Mouse (Mus musculus): ENCODE data around the gene Itgal. TPM values are rescaled to one million over a fixed set of nuclear protein-coding genes. Genes with fewer than 3 reads are reported as not detected.
"Not testable (repeated sequence)": the region's sequence is repeated elsewhere in the genome, so short reads cannot be mapped to it uniquely, and the experiment has no call there.

The Itgal gene
- polyA plus RNA-seq, 1 experiment from 2014 or later, result 2.3 TPM

DNA sequence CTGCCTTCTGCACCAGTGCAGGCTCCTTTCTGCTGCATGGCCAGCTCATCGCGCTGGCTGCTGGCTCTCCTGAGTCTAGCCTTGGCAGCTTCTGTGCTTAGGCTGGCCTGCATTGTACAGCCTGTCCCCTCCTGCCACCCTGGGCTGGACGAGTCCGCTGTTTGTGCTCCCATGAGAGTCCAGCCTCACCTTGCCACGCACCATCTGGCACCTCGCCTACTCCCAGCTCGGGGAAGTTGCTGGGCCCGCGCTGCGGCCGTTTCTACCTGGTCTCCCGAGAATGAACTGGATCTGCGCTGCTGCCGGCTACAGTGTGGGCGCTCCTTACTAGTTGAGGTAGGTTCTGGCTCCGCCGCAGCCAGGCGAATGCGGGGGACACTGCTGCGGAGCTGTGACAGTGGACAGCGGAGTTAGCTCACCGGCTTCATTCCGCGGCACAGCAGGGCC, 67.4 kb downstream of the Itgal start:
- Histone ChIP-seq H3K9me3 (no peaks in the 10 kb centered on the region), H3K27me3 (peaks cover 20% of the 10 kb centered on the region), H3K27ac (no peak overlapping the region), H3K4me2 (peak overlapping the region; percentile 68), H3K36me3 (no peaks in the 10 kb centered on the region), H3K9ac (peak overlapping the region; percentile 33), H3K4me1 (peaks cover 8% of the 10 kb centered on the region; the same call in 1 of the 2 replicates), H3K4me3 (peak overlapping the region; percentile 35)
- WGBS, result 2% methylated on average over 24 of the region's 24 CpGs
- ATAC-seq (ENCODE audit: borderline replicate concordance, extremely low read depth, low FRiP score, low TSS enrichment), result peak; percentile 29; the same call in 1 of the 2 replicates

DNA sequence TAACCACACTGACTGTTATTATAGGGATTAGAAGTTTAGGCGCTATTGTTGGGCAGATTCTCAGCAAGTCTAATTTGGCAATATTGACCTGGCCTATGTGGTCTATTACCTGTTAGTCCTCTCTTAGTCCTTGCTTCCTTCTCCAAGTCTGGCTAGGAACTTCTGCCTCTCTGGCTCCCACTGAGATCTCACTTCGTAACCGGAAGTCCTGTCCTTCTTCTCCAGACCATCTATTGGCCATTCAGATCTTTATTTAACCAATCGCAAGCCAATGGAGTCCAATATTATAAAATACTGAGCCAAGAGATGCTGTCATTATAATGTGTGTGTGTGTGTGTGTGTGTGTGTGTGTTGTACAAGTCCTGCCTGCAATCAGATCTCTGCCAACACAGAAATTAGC, 68.1 kb downstream of the Itgal start:
- ATAC-seq (ENCODE audit: borderline replicate concordance, extremely low read depth, low FRiP score, low TSS enrichment), result no peak
- peak overlapping the region; percentile 33; the same call in 1 of the 2 replicates for H3K9ac ChIP-seq
- H3K27ac ChIP-seq, result no peak overlapping the region
- H3K9me3 ChIP-seq, result no peaks in the 10 kb centered on the region
- H3K4me3 ChIP-seq, result peak overlapping the region; percentile 35
- 61% methylated on average over 4 of the region's 4 CpGs for WGBS
- peak overlapping the region; percentile 68 for H3K4me2 ChIP-seq
- peaks cover 20% of the 10 kb centered on the region for H3K27me3 ChIP-seq
- H3K4me1 ChIP-seq, result peaks cover 8% of the 10 kb centered on the region; the same call in 1 of the 2 replicates
- no peaks in the 10 kb centered on the region for H3K36me3 ChIP-seq

DNA sequence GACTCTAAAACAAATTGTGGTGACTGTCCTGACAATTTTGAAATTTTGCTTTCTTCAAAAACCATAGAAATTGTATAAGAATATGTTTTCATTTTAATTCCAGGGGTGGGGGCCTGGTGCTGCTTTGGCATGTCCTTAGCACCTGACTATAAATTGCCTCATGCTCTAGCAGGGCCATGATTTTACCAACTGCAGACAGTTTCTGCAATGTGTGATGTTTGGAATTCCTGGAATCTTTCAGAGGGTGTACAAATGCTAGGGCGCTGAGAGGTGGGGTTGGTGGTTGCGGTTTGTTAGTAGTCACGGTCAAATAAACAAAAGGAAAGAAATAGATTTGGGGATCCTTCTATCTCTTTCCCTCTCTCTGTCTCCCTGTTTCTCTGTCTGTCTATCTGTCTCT, 70.2 kb downstream of the Itgal start:
- Histone ChIP-seq H3K9ac (no peak overlapping the region), H3K4me3 (no peak overlapping the region), H3K36me3 (no peaks in the 10 kb centered on the region), H3K4me2 (no peak overlapping the region), H3K27ac (no peak overlapping the region), H3K27me3 (peaks cover 16% of the 10 kb centered on the region), H3K4me1 (peaks cover 8% of the 10 kb centered on the region; the same call in 1 of the 2 replicates), H3K9me3 (no peaks in the 10 kb centered on the region)
- WGBS, result 58% methylated on average over 3 of the region's 3 CpGs
- ATAC-seq (ENCODE audit: borderline replicate concordance, extremely low read depth, low FRiP score, low TSS enrichment), result no peak

DNA sequence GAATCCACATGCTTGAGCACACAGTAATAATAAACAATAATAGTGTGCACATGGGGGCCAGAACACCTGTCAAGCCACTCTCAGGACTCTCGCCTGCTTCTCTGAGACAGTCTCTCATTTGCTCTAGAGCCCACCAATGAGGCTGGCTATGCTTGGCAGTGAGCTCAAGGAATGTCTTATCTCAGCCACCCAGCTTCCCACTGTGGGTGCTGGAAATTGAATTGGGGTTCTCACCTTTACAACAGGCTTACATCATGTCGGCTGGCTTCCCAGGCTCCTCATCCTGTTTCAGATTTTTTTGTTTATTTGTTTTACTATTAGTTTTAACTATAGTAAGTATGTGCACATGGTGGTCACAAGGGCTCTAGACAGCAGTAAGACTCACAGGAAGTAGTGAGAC, 75.2 kb downstream of the Itgal start:
- no peak for ATAC-seq (ENCODE audit: borderline replicate concordance, extremely low read depth, low FRiP score, low TSS enrichment)
- H3K4me3 ChIP-seq, result no peak overlapping the region
- H3K9me3 ChIP-seq, result no peaks in the 10 kb centered on the region
- H3K36me3 ChIP-seq, result peaks cover 10% of the 10 kb centered on the region; the same call in 1 of the 2 replicates
- no peak overlapping the region for H3K9ac ChIP-seq
- H3K4me2 ChIP-seq, result no peak overlapping the region
- no peaks in the 10 kb centered on the region for H3K27me3 ChIP-seq
- no peak overlapping the region for H3K27ac ChIP-seq
- H3K4me1 ChIP-seq, result peaks cover 5% of the 10 kb centered on the region; the same call in 1 of the 2 replicates
- WGBS, result 72% methylated on average over 2 of the region's 2 CpGs

DNA sequence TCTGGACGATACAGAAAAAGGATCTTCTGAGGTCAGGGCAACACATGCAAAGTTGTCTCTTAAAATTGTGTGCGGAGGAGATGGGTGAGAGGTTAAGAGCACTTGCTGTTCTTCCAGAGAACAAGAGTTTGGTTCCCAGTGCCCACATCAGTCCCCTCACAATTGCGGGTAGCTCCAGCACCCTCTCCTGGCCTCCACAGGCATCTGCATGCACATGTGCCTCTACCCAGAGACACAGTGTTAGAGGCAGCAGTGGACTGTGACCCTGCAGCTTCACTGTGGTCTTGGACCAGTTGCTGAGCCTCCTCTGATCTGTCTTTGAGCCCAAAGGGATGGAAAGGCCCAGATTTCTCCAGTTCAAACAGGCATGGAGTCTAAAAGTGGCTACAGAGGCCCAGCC, 75.8 kb downstream of the Itgal start:
- not testable (repeated sequence) for H3K9ac ChIP-seq; ATAC-seq (ENCODE audit: borderline replicate concordance, extremely low read depth, low FRiP score, low TSS enrichment)
- WGBS, result 73% methylated on average over 3 of the region's 3 CpGs

DNA sequence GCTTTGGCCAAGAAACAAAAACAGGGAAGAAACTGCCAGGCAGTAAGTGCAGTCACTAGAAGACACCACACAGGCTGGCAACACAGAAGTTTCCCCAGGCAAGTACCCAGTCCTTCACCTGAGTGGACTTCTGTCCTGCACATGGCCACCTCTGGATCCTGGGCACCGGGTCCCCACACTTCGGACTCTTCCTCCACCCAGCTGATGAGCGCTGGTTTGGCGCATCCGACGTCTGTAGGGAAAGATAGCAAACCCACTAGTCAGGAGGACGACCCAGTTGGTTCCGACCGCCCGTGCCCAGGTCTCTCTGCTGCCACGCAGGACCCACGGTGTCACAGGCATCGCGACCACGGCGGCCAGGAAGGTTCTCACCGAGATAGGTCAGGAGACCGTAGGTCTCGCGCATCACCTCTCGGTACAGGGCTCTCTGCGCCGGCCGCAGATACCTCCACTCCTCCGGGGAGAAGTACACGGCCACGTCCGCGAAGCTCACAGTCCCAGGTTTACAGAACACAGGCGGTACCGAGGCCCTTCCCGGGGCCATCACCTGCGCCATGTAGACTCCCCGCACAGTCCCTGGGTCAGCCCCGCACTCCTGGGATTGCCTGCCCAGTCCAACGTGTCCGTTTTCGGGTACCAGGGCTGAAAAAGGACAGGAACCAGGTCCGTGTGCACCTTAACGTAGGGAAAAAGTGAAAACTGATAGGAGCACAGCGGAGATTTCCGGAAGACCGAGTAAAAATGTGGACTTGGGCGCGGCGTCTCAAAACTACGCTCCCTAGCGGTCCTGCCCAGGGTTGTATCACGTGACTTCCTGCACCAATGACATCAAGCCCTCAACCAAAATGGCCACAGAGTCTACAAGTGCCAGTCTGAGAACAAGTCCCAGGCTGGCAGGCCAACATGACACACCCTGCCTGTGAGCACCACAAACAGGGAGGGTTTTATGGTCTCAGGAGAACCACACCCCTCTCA, 79.5 kb downstream of the Itgal start, which contains the start of gene Zfp747:
Gene Zfp747 (minus strand): TSS at position 780 of the 975 bp plus-strand sequence.
- Histone ChIP-seq H3K9ac (peak within 1 kb of the TSS; percentile 80), H3K4me3 (peak within 1 kb of the TSS; percentile 69), H3K27ac (peak within 1 kb of the TSS; percentile 78), H3K4me2 (peak within 1 kb of the TSS; percentile 72)
- under 1% methylated on average over 49 of the region's 49 CpGs for WGBS
- H3K4me1 ChIP-seq, H3K36me3 ChIP-seq, H3K27me3 ChIP-seq, H3K9me3 ChIP-seq: not testable (repeated sequence)
- ATAC-seq (ENCODE audit: borderline replicate concordance, extremely low read depth, low FRiP score, low TSS enrichment), result peak; percentile 93

More for the DNA sequence above, 75.8 kb downstream of the Itgal start:
- not testable (repeated sequence) for H3K4me3 ChIP-seq, H3K36me3 ChIP-seq, H3K4me2 ChIP-seq, H3K27ac ChIP-seq, H3K27me3 ChIP-seq, H3K4me1 ChIP-seq, H3K9me3 ChIP-seq

DNA sequence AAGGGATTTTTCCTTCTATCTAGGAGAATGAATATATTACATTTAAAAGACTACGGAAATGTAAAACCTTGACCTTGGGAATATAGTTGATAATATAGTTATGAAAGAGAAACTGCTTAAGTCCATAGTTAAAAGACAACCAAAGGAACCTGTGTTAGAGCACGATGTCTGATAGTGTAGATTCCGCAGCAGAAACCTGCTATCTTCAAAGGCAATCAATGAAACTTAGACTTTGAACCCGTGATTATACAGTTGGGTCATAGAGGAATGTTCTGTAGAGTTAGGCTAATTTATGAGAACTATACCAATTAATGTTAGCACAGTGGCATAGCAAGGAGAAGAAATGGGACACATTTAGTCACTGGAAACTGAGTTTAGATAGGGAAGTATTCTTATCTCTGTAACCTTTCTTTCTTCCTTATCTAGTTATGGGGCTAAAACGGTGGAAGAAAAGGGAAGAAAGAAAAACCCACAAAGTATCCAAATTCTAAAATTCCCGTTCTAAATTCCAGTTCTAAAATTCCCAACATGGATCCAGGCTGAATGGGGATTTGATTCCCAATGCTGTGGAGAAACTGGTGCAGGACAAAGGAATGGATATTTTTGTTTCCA, 82.4 kb downstream of the Itgal start:
- peaks cover 5% of the 10 kb centered on the region; the same call in 1 of the 2 replicates for H3K4me1 ChIP-seq
- peaks cover 14% of the 10 kb centered on the region; the same call in 1 of the 2 replicates for H3K36me3 ChIP-seq
- H3K9me3 ChIP-seq, result no peaks in the 10 kb centered on the region
- no peak overlapping the region for H3K4me3 ChIP-seq
- H3K9ac ChIP-seq, result no peak overlapping the region
- ATAC-seq (ENCODE audit: borderline replicate concordance, extremely low read depth, low FRiP score, low TSS enrichment), result no peak
- H3K27ac ChIP-seq, result no peak overlapping the region
- no peaks in the 10 kb centered on the region for H3K27me3 ChIP-seq
- WGBS, result 67% methylated on average over 6 of the region's 6 CpGs
- no peak overlapping the region for H3K4me2 ChIP-seq

Other genes with a start within 250 kb of the Itgal start
- gene Zg16, start 208.9 kb upstream of the Itgal start, polyA plus RNA-seq (2015; fragmentation: Nextera tagmentation; extraction: Ambion mirVana), result not detected in 2 replicates
- gene AI467606, start 204.9 kb upstream of the Itgal start, polyA plus RNA-seq (2015; fragmentation: Nextera tagmentation; extraction: Ambion mirVana), result 7.7 and 10.1 TPM in 2 replicates
- 0.64 and 1.0 TPM in 2 replicates for gene Qprt, start 174.0 kb upstream of the Itgal start, polyA plus RNA-seq (2015; fragmentation: Nextera tagmentation; extraction: Ambion mirVana)
- gene Spn, start 158.4 kb upstream of the Itgal start, polyA plus RNA-seq (2015; fragmentation: Nextera tagmentation; extraction: Ambion mirVana), result 0.24 and 0.47 TPM in 2 replicates
- gene Cd2bp2, start 100.2 kb upstream of the Itgal start, polyA plus RNA-seq (2015; fragmentation: Nextera tagmentation; extraction: Ambion mirVana), result 61.7 and 63.6 TPM in 2 replicates
- 27.0 and 29.8 TPM in 2 replicates for gene Tbc1d10b, start 87.8 kb upstream of the Itgal start, polyA plus RNA-seq (2015; fragmentation: Nextera tagmentation; extraction: Ambion mirVana)
- gene Mylpf, start 87.4 kb upstream of the Itgal start, polyA plus RNA-seq (2015; fragmentation: Nextera tagmentation; extraction: Ambion mirVana), result 14.0 and 21.2 TPM in 2 replicates
- 36.8 and 37.4 TPM in 2 replicates for gene Zfp553, start 63.2 kb upstream of the Itgal start, polyA plus RNA-seq (2015; fragmentation: Nextera tagmentation; extraction: Ambion mirVana)
- 21.7 and 28.9 TPM in 2 replicates for gene Sept1, start 63.1 kb upstream of the Itgal start, polyA plus RNA-seq (2015; fragmentation: Nextera tagmentation; extraction: Ambion mirVana)
- gene Zfp771, start 52.0 kb upstream of the Itgal start, polyA plus RNA-seq (2015; fragmentation: Nextera tagmentation; extraction: Ambion mirVana), result 61.9 and 63.0 TPM in 2 replicates
- gene Dctpp1, start 35.6 kb upstream of the Itgal start, polyA plus RNA-seq (2015; fragmentation: Nextera tagmentation; extraction: Ambion mirVana), result 161 and 190 TPM in 2 replicates
- gene Sephs2, start 22.2 kb upstream of the Itgal start, polyA plus RNA-seq (2015; fragmentation: Nextera tagmentation; extraction: Ambion mirVana), result 66.9 and 69.3 TPM in 2 replicates
- gene Zfp768, start 49.3 kb downstream of the Itgal start, polyA plus RNA-seq (2015; fragmentation: Nextera tagmentation; extraction: Ambion mirVana), result 16.8 and 18.1 TPM in 2 replicates
- gene Zfp747, start 79.8 kb downstream of the Itgal start, polyA plus RNA-seq (2015; fragmentation: Nextera tagmentation; extraction: Ambion mirVana), result 9.5 TPM in 2 replicates
- 7.3 and 7.9 TPM in 2 replicates for gene 9130019O22Rik, start 90.9 kb downstream of the Itgal start, polyA plus RNA-seq (2015; fragmentation: Nextera tagmentation; extraction: Ambion mirVana)
- gene E430018J23Rik, start 97.4 kb downstream of the Itgal start, polyA plus RNA-seq (2015; fragmentation: Nextera tagmentation; extraction: Ambion mirVana), result 6.7 and 7.0 TPM in 2 replicates
- gene Zfp764, start 110.6 kb downstream of the Itgal start, polyA plus RNA-seq (2015; fragmentation: Nextera tagmentation; extraction: Ambion mirVana), result 9.0 and 10.0 TPM in 2 replicates
- gene Zfp688, start 125.8 kb downstream of the Itgal start, polyA plus RNA-seq (2015; fragmentation: Nextera tagmentation; extraction: Ambion mirVana), result 23.0 and 24.0 TPM in 2 replicates
- 6.4 and 6.5 TPM in 2 replicates for gene Zfp689, start 152.9 kb downstream of the Itgal start, polyA plus RNA-seq (2015; fragmentation: Nextera tagmentation; extraction: Ambion mirVana)
- 37.1 and 40.4 TPM in 2 replicates for gene Prr14, start 163.4 kb downstream of the Itgal start, polyA plus RNA-seq (2015; fragmentation: Nextera tagmentation; extraction: Ambion mirVana)
- 12.2 and 13.3 TPM in 2 replicates for gene Fbrs, start 182.9 kb downstream of the Itgal start, polyA plus RNA-seq (2015; fragmentation: Nextera tagmentation; extraction: Ambion mirVana)
- 51.2 and 63.7 TPM in 2 replicates for gene Srcap, start 215.7 kb downstream of the Itgal start, polyA plus RNA-seq (2015; fragmentation: Nextera tagmentation; extraction: Ambion mirVana)
- gene Gm42715, start 223.3 kb downstream of the Itgal start, polyA plus RNA-seq (2015; fragmentation: Nextera tagmentation; extraction: Ambion mirVana), result 13.8 and 15.4 TPM in 2 replicates